Mouse (Mus musculus) limb, embryonic 12.5 days (tissue): ENCODE measurements around the gene Plekhm3. TPM values are rescaled to one million over a fixed set of nuclear protein-coding genes. Genes with fewer than 3 reads are reported as not detected.

Experiments
- ATAC-seq: fragments of 200-750 bp; cut with Nextera tagmentation; 2 replicates; pipeline ENCODE4 v1.8.0; 2017; ENCODE audit warnings: low read depth, moderate TSS enrichment; ENCODE audit not compliant: insufficient number of reproducible peaks, insufficient read depth, low FRiP score, low TSS enrichment
- H3K27ac ChIP-seq: fragments of 300-500 bp; sonication (generic); 2 replicates; pipeline ENCODE4 v1.5.1; 2016; ENCODE audit warnings: mild to moderate bottlenecking, moderate library complexity
- H3K27me3 ChIP-seq: fragments of 300-500 bp; sonication (generic); 2 replicates; pipeline ENCODE4 v1.6.1; 2016; ENCODE audit warnings: mild to moderate bottlenecking, moderate library complexity
- H3K36me3 ChIP-seq: fragments of 300-500 bp; sonication (generic); 2 replicates; pipeline ENCODE4 v1.6.1; 2016; ENCODE audit warnings: mild to moderate bottlenecking, moderate library complexity
- H3K4me1 ChIP-seq: fragments of 300-500 bp; sonication (generic); replicated peaks from 2 replicates; pipeline ENCODE4 v1.6.1; 2016
- H3K4me2 ChIP-seq: fragments of 300-500 bp; sonication (generic); 2 replicates; pipeline ENCODE4 v1.6.1; 2016; ENCODE audit warnings: mild to moderate bottlenecking, moderate library complexity
- H3K4me3 ChIP-seq: fragments of 300-500 bp; sonication (generic); replicated peaks from 2 replicates; pipeline ENCODE4 v1.5.1; 2016; ENCODE audit warnings: mild to moderate bottlenecking
- H3K9ac ChIP-seq: fragments of 300-500 bp; sonication (generic); replicated peaks from 2 replicates; pipeline ENCODE4 v1.6.1; 2016; ENCODE audit warnings: mild to moderate bottlenecking, moderate library complexity
- H3K9me3 ChIP-seq: fragments of 300-500 bp; sonication (generic); 2 replicates; pipeline ENCODE4 v1.6.1; 2016; ENCODE audit warnings: mild to moderate bottlenecking, moderate library complexity
- WGBS: fragments of 180-500 bp; shearing (Covaris S2); methylation state at CpG from one replicate; pipeline ENCODE4 v1.1.7; 2016; 5-methylcytosine and 5-hydroxymethylcytosine counted together
- polyA plus RNA-seq: library from polyadenylated mRNA; unstranded; fragments of >200 nt; fragmentation: Nextera tagmentation; extraction: Ambion mirVana; gene quantifications from 2 replicates; pipeline ENCODE4 v1.2.1, GENCODE M21; 2016

Plekhm3 gene
- polyA plus RNA-seq, 1 experiment from 2014 or later, result 13.8 TPM

DNA sequence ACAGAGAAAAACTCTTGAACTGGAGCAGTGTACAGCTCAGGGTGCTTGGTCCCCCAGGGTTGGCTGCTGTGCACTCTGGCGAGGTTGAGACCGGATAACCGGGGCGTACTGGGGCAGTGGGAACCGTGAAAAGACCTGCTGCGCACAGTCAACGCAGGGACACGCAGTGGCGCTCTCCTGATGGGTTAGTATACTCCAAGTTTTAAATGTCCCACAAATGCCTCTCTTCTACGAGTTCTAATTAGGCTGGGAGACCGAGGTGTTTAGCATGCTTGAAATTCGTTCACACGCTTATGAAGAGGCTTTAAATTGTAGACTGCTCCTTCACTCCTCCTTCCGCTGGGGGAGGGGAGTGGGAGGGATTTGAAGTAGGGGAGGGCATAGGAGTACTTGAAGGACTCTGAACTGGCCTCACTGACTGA is 218.0 kb downstream of the Plekhm3 start:
- no peak for ATAC-seq
- H3K4me1 ChIP-seq, result peaks cover 48% of the 10 kb centered on the region
- no peak overlapping the region for H3K27ac ChIP-seq
- H3K36me3 ChIP-seq, result no peaks in the 10 kb centered on the region
- under 1% methylated on average over 14 of the region's 14 CpGs for WGBS
- peaks cover 44% of the 10 kb centered on the region for H3K27me3 ChIP-seq
- H3K9ac ChIP-seq, result no peak overlapping the region
- H3K9me3 ChIP-seq, result no peaks in the 10 kb centered on the region
- H3K4me2 ChIP-seq, result peak overlapping the region; percentile 93
- H3K4me3 ChIP-seq, result peak overlapping the region; percentile 62

- ATAC-seq, result peak; percentile 21; the same call in 1 of the 2 replicates
- Histone ChIP-seq H3K4me3 (peak overlapping the region; percentile 62), H3K27me3 (peaks cover 49% of the 10 kb centered on the region), H3K36me3 (no peaks in the 10 kb centered on the region), H3K9ac (no peak overlapping the region), H3K4me1 (peaks cover 45% of the 10 kb centered on the region), H3K9me3 (no peaks in the 10 kb centered on the region), H3K27ac (no peak overlapping the region), H3K4me2 (peak overlapping the region; percentile 93)
- under 1% methylated on average over 11 of the region's 11 CpGs for WGBS
Observed at GRCm38 (mm10) chr1:64738180-64738555, 218.5 kb downstream of the Plekhm3 start.

DNA sequence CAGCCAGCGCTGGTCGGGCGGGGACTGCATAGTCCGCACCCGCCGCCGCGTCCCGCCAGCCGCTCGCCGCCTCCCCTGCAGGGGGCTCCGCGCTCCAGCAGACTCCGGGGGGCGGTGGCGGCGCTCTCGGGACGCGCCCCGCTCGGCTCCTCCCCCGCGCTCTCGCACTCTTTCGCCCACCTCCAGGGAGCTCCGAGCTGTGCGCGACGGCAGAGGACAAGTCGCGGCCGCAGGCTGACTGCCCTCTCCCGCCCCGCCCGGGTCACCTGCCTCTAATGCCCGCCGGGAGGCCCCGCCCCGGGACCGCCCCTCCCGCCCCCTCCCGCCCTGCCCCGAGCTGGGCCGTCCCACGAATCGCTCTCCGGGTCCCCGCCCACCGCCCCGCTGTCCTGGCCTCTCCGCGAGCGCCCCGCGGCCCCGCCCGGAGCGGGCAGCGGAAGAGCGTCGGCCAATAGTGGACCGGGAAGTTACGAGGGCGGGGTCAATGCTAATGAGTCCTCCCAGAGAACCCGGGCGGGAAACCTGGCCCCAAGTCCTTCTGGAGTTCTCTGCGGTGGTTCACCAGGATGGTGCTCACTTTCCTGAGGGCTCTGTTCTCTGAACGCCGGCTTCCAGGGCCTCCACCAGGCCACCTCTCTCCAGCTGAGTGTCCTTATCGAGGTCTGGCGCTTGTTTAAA is 219.0 kb downstream of the Plekhm3 start, which contains the start of gene Fzd5:
Gene Fzd5, minus strand, starts transcription at position 250 of the 678 bp plus-strand sequence.
- Histone ChIP-seq H3K9ac (peak within 1 kb of the TSS; percentile 65), H3K36me3 (no peaks in the 10 kb centered on the region), H3K4me1 (peaks cover 40% of the 10 kb centered on the region), H3K27me3 (peaks cover 55% of the 10 kb centered on the region), H3K4me2 (peak within 1 kb of the TSS; percentile 93), H3K9me3 (no peaks in the 10 kb centered on the region), H3K27ac (no peak within 1 kb of the TSS), H3K4me3 (peak within 1 kb of the TSS; percentile 62)
- under 1% methylated on average over 54 of the region's 73 CpGs for WGBS
- peak; percentile 95 for ATAC-seq

GRCm38 (mm10) chr1:64736681-64737501 is 219.7 kb downstream of the Plekhm3 start:
- peaks cover 62% of the 10 kb centered on the region for H3K27me3 ChIP-seq

More at GRCm38 (mm10) chr1:64736681-64737501, 219.7 kb downstream of the Plekhm3 start:
- WGBS, result under 1% methylated on average over 55 of the region's 56 CpGs
- peaks cover 40% of the 10 kb centered on the region for H3K4me1 ChIP-seq
- H3K9ac ChIP-seq, result peak overlapping the region; percentile 65
- no peak for ATAC-seq
- H3K36me3 ChIP-seq, result no peaks in the 10 kb centered on the region
- H3K9me3 ChIP-seq, result no peaks in the 10 kb centered on the region
- H3K4me2 ChIP-seq, result peak overlapping the region; percentile 93
- peak overlapping the region; percentile 62 for H3K4me3 ChIP-seq
- no peak overlapping the region for H3K27ac ChIP-seq

Other genes with a start within 250 kb of the Plekhm3 start
- 0.88 and 1.2 TPM in 2 replicates for gene Fzd5, start 219.1 kb downstream of the Plekhm3 start, polyA plus RNA-seq
- gene Akr1cl, start 75.9 kb upstream of the Plekhm3 start, polyA plus RNA-seq, result 0.18 TPM in 1 of 2 replicates, not detected in the other
- not detected in 2 replicates for gene Cryge, start 94.3 kb upstream of the Plekhm3 start, polyA plus RNA-seq
- not detected in 2 replicates for gene Crygd, start 106.6 kb upstream of the Plekhm3 start, polyA plus RNA-seq
- not detected in 2 replicates for gene Crygc, start 116.9 kb upstream of the Plekhm3 start, polyA plus RNA-seq
- not detected in 2 replicates for gene Crygb, start 125.5 kb upstream of the Plekhm3 start, polyA plus RNA-seq
- gene Cryga, start 146.5 kb upstream of the Plekhm3 start, polyA plus RNA-seq, result not detected in 2 replicates
- gene Gm28845, start 162.7 kb upstream of the Plekhm3 start, polyA plus RNA-seq, result 0.46 TPM in 1 of 2 replicates, not detected in the other
- 0.14 and 0.24 TPM in 2 replicates for gene D630023F18Rik, start 166.4 kb upstream of the Plekhm3 start, polyA plus RNA-seq
- gene Idh1, start 229.7 kb upstream of the Plekhm3 start, polyA plus RNA-seq, result 139 and 140 TPM in 2 replicates
- 15.1 and 15.4 TPM in 2 replicates for gene Pikfyve, start 229.9 kb upstream of the Plekhm3 start, polyA plus RNA-seq